Mouse (Mus musculus) brain, adult 2 months (tissue): ENCODE measurements at regions not wholly inside any gene's neighbourhood (a gene's known extent, or its start where the extent isn't known, plus 50 kb on each side); places are given as distances from the start of the nearest gene placed in this dataset.
A peak's percentile ranks its signal among the peaks of the same experiment; 100 is the strongest.

Experiments
- DNase-seq: peaks from one replicate; pipeline ENCODE4 v3.0.0; 2011; ENCODE audit warnings: low read depth, low spot score

- peak; percentile 63 for DNase-seq
Measured at GRCm38 (mm10) chr1:22222836-22223235, 261.1 kb upstream of the Kcnq5 start.

- peak; percentile 66 for DNase-seq
Measured at GRCm38 (mm10) chr1:22211795-22212194, 250.1 kb upstream of the Kcnq5 start.

- DNase-seq: peak; percentile 67
Measured at GRCm38 (mm10) chr1:22211232-22211631, 249.5 kb upstream of the Kcnq5 start.

GRCm38 (mm10) chr1:22210621-22211020 lies 248.9 kb upstream of the Kcnq5 start:
- DNase-seq: peak; percentile 72

GRCm38 (mm10) chr1:22208287-22208686 lies 246.5 kb upstream of the Kcnq5 start:
- DNase-seq: peak; percentile 58

GRCm38 (mm10) chr1:22206935-22207334 lies 245.2 kb upstream of the Kcnq5 start:
- DNase-seq: no peak

- DNase-seq: peak; percentile 6
Measured at GRCm38 (mm10) chr1:22167621-22168181, 206.0 kb upstream of the Kcnq5 start.

- peak; percentile 42 for DNase-seq
Measured at GRCm38 (mm10) chr1:22136571-22137122, 174.9 kb upstream of the Kcnq5 start.

GRCm38 (mm10) chr1:22118266-22118772 lies 156.6 kb upstream of the Kcnq5 start:
- DNase-seq: no peak

- no peak for DNase-seq
Measured at GRCm38 (mm10) chr1:22116466-22116865, 154.7 kb upstream of the Kcnq5 start.

- peak; percentile 9 for DNase-seq
Measured at GRCm38 (mm10) chr1:22105496-22105895, 143.8 kb upstream of the Kcnq5 start.

GRCm38 (mm10) chr1:22071405-22072117 lies 109.8 kb upstream of the Kcnq5 start:
- DNase-seq: peak; percentile 7

GRCm38 (mm10) chr1:22070028-22070427 lies 108.3 kb upstream of the Kcnq5 start:
- DNase-seq: no peak
